Mouse (Mus musculus) hindbrain, embryonic 16.5 days (tissue): ENCODE measurements at regions not wholly inside any gene's neighbourhood (a gene's known extent, or its start where the extent isn't known, plus 50 kb on each side); places are given as distances from the start of the nearest gene placed in this dataset.

Experiments used
- ATAC-seq: fragments of 200-750 bp; cut with Nextera tagmentation; 2 replicates; pipeline ENCODE4 v1.8.0; 2017; ENCODE audit warnings: moderate TSS enrichment, moderate library complexity
- H3K27ac ChIP-seq: fragments of 300-500 bp; sonication (generic); 2 replicates; pipeline ENCODE4 v1.5.1; 2014; ENCODE audit warnings: low read depth, mild to moderate bottlenecking, control low read depth, low read length, moderate library complexity
- H3K27me3 ChIP-seq: fragments of 300-500 bp; sonication (generic); replicated peaks from 2 replicates; pipeline ENCODE4 v1.6.1; 2014; ENCODE audit warnings: low read length; ENCODE audit not compliant: control insufficient read depth, insufficient read depth
- H3K36me3 ChIP-seq: fragments of 300-500 bp; sonication (generic); 2 replicates; pipeline ENCODE4 v1.6.1; 2014; ENCODE audit warnings: mild to moderate bottlenecking, low read length, moderate library complexity, mixed read lengths; ENCODE audit not compliant: control insufficient read depth, insufficient read depth
- H3K4me1 ChIP-seq: fragments of 300-500 bp; sonication (generic); 2 replicates; pipeline ENCODE4 v1.6.1; 2014; ENCODE audit warnings: low read depth, low read length; ENCODE audit not compliant: control insufficient read depth, insufficient read depth
- H3K4me2 ChIP-seq: fragments of 300-500 bp; sonication (generic); 2 replicates; pipeline ENCODE4 v1.6.1; 2014; ENCODE audit warnings: mild to moderate bottlenecking, low read length, control low read depth, moderate library complexity
- H3K4me3 ChIP-seq: fragments of 300-500 bp; sonication (generic); 2 replicates; pipeline ENCODE4 v1.5.1; 2014; ENCODE audit warnings: mild to moderate bottlenecking, low read length, control low read depth, moderate library complexity
- H3K9ac ChIP-seq: fragments of 300-500 bp; sonication (generic); 2 replicates; pipeline ENCODE4 v1.6.1; 2014; ENCODE audit warnings: low read depth, mild to moderate bottlenecking, control low read depth, low read length, moderate library complexity
- H3K9me3 ChIP-seq: fragments of 300-500 bp; sonication (generic); 2 replicates; pipeline ENCODE4 v1.6.1; 2014; ENCODE audit warnings: mild to moderate bottlenecking, low read length, moderate library complexity; ENCODE audit not compliant: control insufficient read depth
- WGBS: fragments of 180-500 bp; shearing (Covaris S2); extraction: QIAGEN DNeasy Blood & Tissue Kit; methylation state at CpG from one replicate; pipeline ENCODE4 v1.1.7; 2014; 5-methylcytosine and 5-hydroxymethylcytosine counted together

- H3K9me3 ChIP-seq, result no peaks in the 10 kb centered on the region
- H3K4me2 ChIP-seq, result no peak overlapping the region
- no peak for ATAC-seq
- H3K9ac ChIP-seq, result no peak overlapping the region
- H3K36me3 ChIP-seq, result no peaks in the 10 kb centered on the region
- H3K27ac ChIP-seq, result no peak overlapping the region
- no peaks in the 10 kb centered on the region for H3K27me3 ChIP-seq
- no peaks in the 10 kb centered on the region for H3K4me1 ChIP-seq
- no peak overlapping the region for H3K4me3 ChIP-seq
- WGBS, result 86% methylated on average over 7 of the region's 7 CpGs
Measured at GRCm38 (mm10) chr17:4921121-4921520, 73.0 kb upstream of the Arid1b start.

DNA sequence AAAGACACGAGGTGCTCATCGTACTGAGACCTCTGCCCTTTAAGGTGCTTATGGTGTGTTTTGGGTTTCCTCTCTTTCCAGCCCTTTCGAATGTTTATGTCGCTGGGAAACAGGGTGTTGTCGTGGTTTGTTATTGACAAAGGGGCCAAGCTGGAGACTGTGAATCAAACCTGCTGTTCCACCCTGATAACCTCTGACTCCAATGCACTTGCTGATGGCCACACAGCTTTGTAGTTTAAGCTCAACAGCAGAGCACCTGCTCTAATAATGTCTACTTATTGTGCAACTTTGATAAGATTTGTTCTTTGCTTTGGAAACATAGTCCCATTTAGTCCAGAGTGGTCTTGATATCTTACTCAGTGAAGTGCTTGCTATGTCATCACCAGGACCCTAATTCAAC is 65.5 kb upstream of the Arid1b start:
- no peaks in the 10 kb centered on the region for H3K27me3 ChIP-seq
- H3K9ac ChIP-seq, result no peak overlapping the region
- H3K27ac ChIP-seq, result no peak overlapping the region
- no peaks in the 10 kb centered on the region for H3K9me3 ChIP-seq
- ATAC-seq, result no peak
- no peaks in the 10 kb centered on the region for H3K36me3 ChIP-seq
- no peaks in the 10 kb centered on the region for H3K4me1 ChIP-seq
- 80% methylated on average over 5 of the region's 5 CpGs for WGBS
- H3K4me3 ChIP-seq, result no peak overlapping the region
- H3K4me2 ChIP-seq, result no peak overlapping the region

DNA sequence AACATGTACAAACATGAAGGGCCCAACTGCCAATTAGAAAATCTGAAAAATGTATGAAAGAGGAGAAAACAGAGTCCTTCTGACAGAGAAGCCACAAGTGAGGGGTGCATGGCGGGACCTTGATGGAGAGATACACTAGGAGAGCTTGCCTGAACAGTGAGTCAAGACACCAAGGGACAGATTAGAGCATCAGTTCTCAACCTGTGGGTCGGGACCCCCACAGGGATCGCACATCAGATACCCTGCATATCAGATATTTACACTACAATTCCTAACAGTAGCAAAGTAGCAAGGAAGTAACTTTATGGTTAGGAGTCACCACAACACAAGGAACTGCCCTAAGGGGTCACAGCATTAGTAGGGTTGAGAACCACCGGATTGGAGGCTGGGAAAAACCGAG is 58.9 kb upstream of the Arid1b start:
- Histone ChIP-seq H3K4me2 (no peak overlapping the region), H3K27me3 (no peaks in the 10 kb centered on the region), H3K36me3 (no peaks in the 10 kb centered on the region), H3K9me3 (no peaks in the 10 kb centered on the region), H3K4me3 (no peak overlapping the region), H3K9ac (no peak overlapping the region), H3K4me1 (no peaks in the 10 kb centered on the region), H3K27ac (no peak overlapping the region)
- 93% methylated on average over 5 of the region's 5 CpGs for WGBS
- no peak for ATAC-seq

- Histone ChIP-seq H3K4me2 (peak overlapping the region; percentile 20), H3K9me3 (no peaks in the 10 kb centered on the region), H3K36me3 (no peaks in the 10 kb centered on the region), H3K27ac (no peak overlapping the region), H3K9ac (no peak overlapping the region), H3K4me3 (no peak overlapping the region), H3K27me3 (no peaks in the 10 kb centered on the region), H3K4me1 (peaks cover 4% of the 10 kb centered on the region)
- peak; percentile 37; the same call in 1 of the 2 replicates for ATAC-seq
- 39% methylated on average over 9 of the region's 9 CpGs for WGBS
Measured at GRCm38 (mm10) chr17:4940589-4940988, 53.5 kb upstream of the Arid1b start.

GRCm38 (mm10) chr17:4941286-4941800 is 52.8 kb upstream of the Arid1b start:
- ATAC-seq, result no peak
- H3K9me3 ChIP-seq, result no peaks in the 10 kb centered on the region
- H3K4me1 ChIP-seq, result peaks cover 9% of the 10 kb centered on the region
- H3K27me3 ChIP-seq, result no peaks in the 10 kb centered on the region
- 34% methylated on average over 4 of the region's 4 CpGs for WGBS
- H3K27ac ChIP-seq, result no peak overlapping the region
- H3K4me2 ChIP-seq, result no peak overlapping the region
- H3K9ac ChIP-seq, result no peak overlapping the region
- H3K4me3 ChIP-seq, result no peak overlapping the region
- no peaks in the 10 kb centered on the region for H3K36me3 ChIP-seq

DNA sequence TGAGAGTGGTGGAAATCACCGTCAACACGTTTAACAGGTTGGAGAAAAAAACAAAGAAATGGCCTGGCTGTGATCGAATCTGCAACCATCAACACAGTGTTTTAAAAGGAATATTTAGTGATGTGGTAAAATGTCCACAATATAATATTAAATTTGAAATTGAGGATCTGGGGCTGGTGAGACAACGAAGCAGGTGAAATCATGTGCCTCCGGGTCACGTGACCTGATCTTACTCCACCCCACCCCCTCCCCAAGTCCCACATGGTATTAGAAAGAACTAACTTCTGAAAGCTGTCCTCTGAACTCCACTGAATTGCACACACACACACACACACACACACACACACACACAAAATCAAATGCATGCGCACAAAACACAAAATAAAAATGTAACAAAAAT is 51.3 kb upstream of the Arid1b start:
- Histone ChIP-seq H3K9ac (no peak overlapping the region), H3K36me3 (no peaks in the 10 kb centered on the region), H3K4me2 (no peak overlapping the region), H3K27me3 (no peaks in the 10 kb centered on the region), H3K9me3 (no peaks in the 10 kb centered on the region), H3K4me1 (peaks cover 15% of the 10 kb centered on the region), H3K4me3 (no peak overlapping the region), H3K27ac (no peak overlapping the region)
- ATAC-seq, result no peak
- 89% methylated on average over 7 of the region's 7 CpGs for WGBS
